Mouse (Mus musculus) liver, adult 2 months (tissue): ENCODE measurements around the gene Zfp367. TPM values are rescaled to one million over a fixed set of nuclear protein-coding genes. Genes with fewer than 3 reads are reported as not detected.

Experiments
- DNase-seq: peaks from one replicate; pipeline ENCODE4 v3.0.0-alpha.2; 2011; ENCODE audit warnings: low read depth, low spot score; ENCODE audit errors: extremely low read depth
- H3K27ac ChIP-seq: fragments of 200-500 bp; replicated peaks from 2 replicates; pipeline ENCODE4 v1.5.1; 2012; ENCODE audit warnings: low read depth, mild to moderate bottlenecking, control low read depth, inconsistent platforms, low read length; ENCODE audit not compliant: insufficient read depth
- H3K27me3 ChIP-seq: fragments of 200-500 bp; 2 replicates; pipeline ENCODE4 v1.6.1; 2012; ENCODE audit warnings: mild to moderate bottlenecking, moderate library complexity, low read length, inconsistent platforms; ENCODE audit not compliant: control insufficient read depth, insufficient read depth
- H3K36me3 ChIP-seq: fragments of 200-500 bp; 2 replicates; pipeline ENCODE4 v1.6.1; 2012; ENCODE audit warnings: low read length, inconsistent platforms; ENCODE audit not compliant: control insufficient read depth, insufficient read depth
- H3K4me1 ChIP-seq: fragments of 200-500 bp; 2 replicates; pipeline ENCODE4 v1.6.1; 2011; ENCODE audit warnings: low read length; ENCODE audit not compliant: control insufficient read depth, insufficient read depth
- H3K4me3 ChIP-seq: fragments of 200-500 bp; 2 replicates; pipeline ENCODE4 v1.5.1; 2011; ENCODE audit warnings: low read depth, mild to moderate bottlenecking, control low read depth, low read length, moderate library complexity; ENCODE audit not compliant: insufficient read depth
- H3K79me2 ChIP-seq: fragments of 200-500 bp; 2 replicates; pipeline ENCODE4 v1.6.1; 2012; ENCODE audit warnings: inconsistent platforms, mild to moderate bottlenecking, low read length, moderate library complexity; ENCODE audit not compliant: control insufficient read depth, insufficient read depth
- H3K9ac ChIP-seq: fragments of 200-500 bp; 2 replicates; pipeline ENCODE4 v1.6.1; 2012; ENCODE audit warnings: low read depth, mild to moderate bottlenecking, control low read depth, inconsistent platforms, low read length
- CTCF ChIP-seq: fragments of 200-500 bp; IDR thresholded peaks from 2 replicates; pipeline ENCODE4 v1.5.1; 2011; ENCODE audit warnings: low read depth, low read length, control low read depth
- POLR2A ChIP-seq: fragments of 200-500 bp; IDR thresholded peaks from 2 replicates; pipeline ENCODE4 v1.6.1; 2011; ENCODE audit warnings: low read length, control low read depth; ENCODE audit not compliant: insufficient read depth; ENCODE audit errors: extremely low read depth
- WGBS: fragments of 180-500 bp; shearing (Covaris S2); methylation state at CpG from one replicate; pipeline ENCODE4 v1.1.7; 2018; 5-methylcytosine and 5-hydroxymethylcytosine counted together
- polyA plus RNA-seq: library from polyadenylated mRNA; depleted of rRNA; stranded (reverse); fragments of >200 nt; gene quantifications from 2 replicates; pipeline ENCODE4 v1.2.3, GENCODE M21; 2012
- total RNA-seq: library from RNA; depleted of rRNA; stranded (reverse); fragments of >200 nt; gene quantifications from 2 replicates; pipeline ENCODE4 v1.2.3, GENCODE M21; 2014

The Zfp367 gene
- total and polyA plus RNA-seq, 2 experiments = 4.0 to 21.8 TPM

- DNase-seq = peak; percentile 68
- H3K4me1 ChIP-seq = peaks cover 27% of the 10 kb centered on the region
- peak within 1 kb of the TSS; percentile 92 for H3K9ac ChIP-seq
- 2% methylated on average over 44 of the region's 44 CpGs for WGBS
- TF ChIP-seq CTCF (no peak; the same call in 1 of the 2 replicates), POLR2A (peak; percentile 87)
- H3K79me2 ChIP-seq = peaks cover 3% of the 10 kb centered on the region; the same call in 1 of the 2 replicates
- H3K36me3 ChIP-seq = no peaks in the 10 kb centered on the region
- no peaks in the 10 kb centered on the region for H3K27me3 ChIP-seq
- peak within 1 kb of the TSS; percentile 93 for H3K27ac ChIP-seq
- peak within 1 kb of the TSS; percentile 86 for H3K4me3 ChIP-seq
These were observed 24.0 kb downstream of the Zfp367 start, which contains the start of gene Slc35d2 for GRCm38 (mm10) chr13:64128858-64129615. Gene Slc35d2 (minus strand): TSS chr13:64129368.

GRCm38 (mm10) chr13:64126316-64126715, 26.7 kb downstream of the Zfp367 start:
- peaks cover 35% of the 10 kb centered on the region for H3K4me1 ChIP-seq
- H3K36me3 ChIP-seq = peaks cover 6% of the 10 kb centered on the region
- peak; percentile 21 for DNase-seq
- peaks cover 3% of the 10 kb centered on the region; the same call in 1 of the 2 replicates for H3K79me2 ChIP-seq
- no peak overlapping the region for H3K9ac ChIP-seq
- no peaks in the 10 kb centered on the region for H3K27me3 ChIP-seq
- 82% methylated on average over 4 of the region's 4 CpGs for WGBS
- no peak overlapping the region for H3K4me3 ChIP-seq
- TF ChIP-seq CTCF (no peak), POLR2A (no peak)
- peak overlapping the region; percentile 68 for H3K27ac ChIP-seq

- no peak overlapping the region for H3K9ac ChIP-seq
- H3K36me3 ChIP-seq = peaks cover 15% of the 10 kb centered on the region
- DNase-seq = peak; percentile 87
- H3K79me2 ChIP-seq = peaks cover 3% of the 10 kb centered on the region; the same call in 1 of the 2 replicates
- H3K4me1 ChIP-seq = peaks cover 28% of the 10 kb centered on the region
- H3K4me3 ChIP-seq = no peak overlapping the region
- TF ChIP-seq POLR2A = no peak
- no peak for TF ChIP-seq CTCF
- no peaks in the 10 kb centered on the region for H3K27me3 ChIP-seq
- 21% methylated on average over 6 of the region's 6 CpGs for WGBS
- peak overlapping the region; percentile 68 for H3K27ac ChIP-seq
These were observed 28.1 kb downstream of the Zfp367 start for GRCm38 (mm10) chr13:64124886-64125285.

DNA sequence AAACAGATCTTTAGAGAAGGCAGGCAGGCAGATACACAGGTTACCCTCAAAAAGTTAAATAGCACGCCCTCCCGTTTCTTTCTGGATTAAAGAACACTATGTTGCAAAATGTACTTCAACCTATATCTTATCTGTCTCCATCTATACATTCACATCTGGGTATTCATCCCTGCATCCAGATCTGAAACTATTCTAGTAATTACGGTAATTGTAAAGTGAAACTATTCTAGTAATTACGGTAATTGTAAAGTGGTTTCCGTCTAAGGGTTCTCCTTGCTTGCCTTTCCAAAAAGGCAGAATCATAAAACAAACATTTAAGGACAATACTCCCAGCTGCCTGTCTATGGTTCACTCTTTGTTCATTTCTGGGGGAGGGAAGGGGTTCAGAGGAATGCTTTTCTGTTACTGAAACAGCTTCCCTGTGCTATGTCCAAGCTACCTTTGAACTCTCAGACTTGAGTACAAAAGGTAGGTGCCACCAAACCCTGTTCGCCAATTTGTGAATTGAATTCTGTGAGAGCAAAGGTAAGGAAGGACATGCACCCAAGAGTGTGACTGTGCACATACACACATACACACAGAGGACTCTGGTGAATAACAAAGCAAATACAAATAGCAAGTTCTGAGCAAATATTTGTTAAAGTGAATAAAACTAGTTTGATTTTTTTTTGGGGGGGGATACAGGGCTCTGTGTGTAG, 29.4 kb downstream of the Zfp367 start:
- WGBS = 23% methylated on average over 6 of the region's 6 CpGs
- peaks cover 28% of the 10 kb centered on the region for H3K4me1 ChIP-seq
- no peak for TF ChIP-seq POLR2A
- no peak for TF ChIP-seq CTCF
- no peak overlapping the region for H3K9ac ChIP-seq
- no peak overlapping the region; the same call in 1 of the 2 replicates for H3K4me3 ChIP-seq
- DNase-seq = peak; percentile 100
- H3K79me2 ChIP-seq = no peaks in the 10 kb centered on the region; the same call in 1 of the 2 replicates
- H3K27me3 ChIP-seq = no peaks in the 10 kb centered on the region
- H3K36me3 ChIP-seq = peaks cover 20% of the 10 kb centered on the region
- peak overlapping the region; percentile 31 for H3K27ac ChIP-seq

DNA sequence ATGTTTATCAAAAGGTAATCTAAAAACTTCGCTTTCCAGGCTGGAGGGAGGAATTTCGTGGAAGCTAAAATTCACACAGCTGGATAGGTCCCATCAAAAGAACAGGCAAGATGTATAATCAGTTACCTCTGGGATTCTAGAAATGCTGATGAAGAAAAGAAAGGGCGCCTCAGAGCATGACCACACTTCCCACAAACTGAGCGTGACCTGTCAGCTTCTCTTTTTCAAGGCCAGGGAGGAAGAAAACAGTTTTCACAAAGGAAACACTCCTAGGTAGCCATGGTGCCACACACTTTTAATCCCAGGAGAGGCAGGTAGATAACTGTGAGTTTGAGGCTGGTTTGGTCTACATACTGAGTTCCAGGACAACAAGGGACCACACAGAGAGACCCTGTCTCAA, 32.2 kb downstream of the Zfp367 start:
- TF ChIP-seq POLR2A (no peak), CTCF (no peak)
- 87% methylated on average over 4 of the region's 4 CpGs for WGBS

More for the DNA sequence above, 32.2 kb downstream of the Zfp367 start:
- Histone ChIP-seq H3K27ac (no peak overlapping the region), H3K27me3 (no peaks in the 10 kb centered on the region), H3K79me2 (no peaks in the 10 kb centered on the region), H3K4me1 (peaks cover 12% of the 10 kb centered on the region), H3K4me3 (no peak overlapping the region), H3K36me3 (peaks cover 35% of the 10 kb centered on the region), H3K9ac (no peak overlapping the region)
- no peak for DNase-seq
